Mouse (Mus musculus) megakaryocyte-erythroid progenitor cell, adult 5 weeks (primary cell): ENCODE results near the gene Stk4. TPM values are rescaled to one million over a fixed set of nuclear protein-coding genes. Genes with fewer than 3 reads are reported as not detected.

ENCODE experiments used
- polyA plus RNA-seq: library from polyadenylated mRNA; stranded (reverse); fragments of >175 nt; gene quantifications from 2 replicates; pipeline ENCODE4 v1.2.3, GENCODE M21; 2012

Gene Stk4
- polyA plus RNA-seq = 49.8 and 66.3 TPM in 2 replicates

GRCm38 (mm10) chr2:164070142-164070764 lies at the start of gene Stk4:
Stk4 (plus strand) TSS chr2:164070322.

GRCm38 (mm10) chr2:164025150-164025549 lies 45.0 kb upstream of the Stk4 start, which contains the start of gene Pabpc1l:
Pabpc1l (plus strand) TSS chr2:164025450.

GRCm38 (mm10) chr2:164070765-164071436 lies 779 bp downstream of the Stk4 start, which contains the start of gene Tomm34:
Tomm34 (minus strand) TSS chr2:164071169.

GRCm38 (mm10) chr2:164170902-164171301 lies 100.8 kb downstream of the Stk4 start, which contains the start of gene Kcns1:
Kcns1 (minus strand) TSS chr2:164171113.

GRCm38 (mm10) chr2:164182692-164183255 lies 112.7 kb downstream of the Stk4 start, which contains the start of gene Wfdc5:
Wfdc5 (minus strand) TSS chr2:164182742.

GRCm38 (mm10) chr2:164190576-164190975 lies 120.5 kb downstream of the Stk4 start, which contains the start of gene Wfdc12:
Wfdc12 (minus strand) TSS chr2:164190608.

GRCm38 (mm10) chr2:164199626-164200327 lies 129.7 kb downstream of the Stk4 start, which contains the start of gene Wfdc15a:
Wfdc15a (minus strand) TSS chr2:164200130.

Other genes starting within 250 kb of the Stk4 start
- 0.06 TPM in 1 of 2 replicates, not detected in the other for gene Ccn5, start 249.5 kb upstream of the Stk4 start, polyA plus RNA-seq
- not detected in 2 replicates for gene Kcnk15, start 216.7 kb upstream of the Stk4 start, polyA plus RNA-seq
- not detected in 2 replicates for gene Rims4, start 151.6 kb upstream of the Stk4 start, polyA plus RNA-seq
- gene Ywhab, start 75.4 kb upstream of the Stk4 start, polyA plus RNA-seq = 46.4 and 51.1 TPM in 2 replicates
- gene Pabpc1l, start 44.9 kb upstream of the Stk4 start, polyA plus RNA-seq = 0.32 and 1.0 TPM in 2 replicates
- gene Tomm34, start 847 bp downstream of the Stk4 start, polyA plus RNA-seq = 67.0 and 88.1 TPM in 2 replicates
- 0.45 and 0.82 TPM in 2 replicates for gene Kcns1, start 100.8 kb downstream of the Stk4 start, polyA plus RNA-seq
- gene Wfdc5, start 112.4 kb downstream of the Stk4 start, polyA plus RNA-seq = not detected in 2 replicates
- not detected in 2 replicates for gene Wfdc12, start 120.3 kb downstream of the Stk4 start, polyA plus RNA-seq
- not detected in 2 replicates for gene Wfdc15a, start 129.8 kb downstream of the Stk4 start, polyA plus RNA-seq
- not detected in 2 replicates for gene Wfdc15b, start 151.3 kb downstream of the Stk4 start, polyA plus RNA-seq
- gene Svs2, start 168.1 kb downstream of the Stk4 start, polyA plus RNA-seq = not detected in 2 replicates
- not detected in 2 replicates for gene Svs3b, start 186.3 kb downstream of the Stk4 start, polyA plus RNA-seq
- gene Svs4, start 208.1 kb downstream of the Stk4 start, polyA plus RNA-seq = not detected in 2 replicates
- not detected in 2 replicates for gene Svs3a, start 218.9 kb downstream of the Stk4 start, polyA plus RNA-seq
- gene Svs6, start 246.4 kb downstream of the Stk4 start, polyA plus RNA-seq = not detected in 2 replicates